Mouse (Mus musculus): ENCODE results near the gene Cbx7.

Gene Cbx7

DNA sequence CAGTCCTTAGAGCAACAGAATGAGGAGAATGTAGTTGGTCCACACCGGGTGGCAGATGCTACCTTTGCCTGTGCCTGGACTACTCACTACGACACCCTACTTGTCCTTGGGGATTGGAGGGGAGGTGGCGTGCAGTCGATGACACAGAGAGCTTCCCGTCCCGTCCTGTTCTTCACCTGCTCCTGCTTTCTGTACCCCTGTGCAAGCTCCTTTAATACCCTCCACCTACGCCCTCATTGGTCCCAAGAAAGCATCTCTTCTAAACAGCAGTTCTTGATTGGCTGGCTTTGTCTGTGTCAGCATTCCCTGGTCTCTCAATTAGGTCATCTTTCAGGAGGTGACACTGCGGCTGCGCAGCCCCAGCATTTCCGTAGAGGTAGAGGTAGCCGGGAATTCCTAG is at the start of gene Cbx7:
Gene Cbx7 (minus strand): TSS at position 180 of the 400 bp plus-strand sequence.
- DNase-seq (ENCODE audit: low spot score): no peak

DNA sequence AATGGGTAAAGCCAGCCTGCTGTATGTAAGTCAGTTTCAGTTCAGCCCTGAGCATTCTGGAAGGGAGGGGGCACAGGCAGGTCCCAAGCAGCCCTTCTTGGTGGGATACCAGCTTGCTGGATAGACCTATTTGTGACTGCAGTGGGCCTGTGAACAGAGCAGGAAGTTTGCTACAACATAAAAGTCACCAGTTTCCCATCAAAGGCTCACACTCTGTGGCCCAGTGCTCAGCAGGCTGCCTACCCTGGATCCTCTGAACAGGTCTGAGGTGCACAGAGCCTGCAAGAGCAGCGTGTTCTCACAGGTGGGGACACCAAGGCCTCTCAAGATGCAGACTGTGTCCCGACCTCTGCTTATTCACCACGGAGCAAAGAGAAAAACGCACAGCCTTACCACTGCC is 49.6 kb upstream of the Cbx7 start:
- DNase-seq (ENCODE audit: low spot score): no peak

DNA sequence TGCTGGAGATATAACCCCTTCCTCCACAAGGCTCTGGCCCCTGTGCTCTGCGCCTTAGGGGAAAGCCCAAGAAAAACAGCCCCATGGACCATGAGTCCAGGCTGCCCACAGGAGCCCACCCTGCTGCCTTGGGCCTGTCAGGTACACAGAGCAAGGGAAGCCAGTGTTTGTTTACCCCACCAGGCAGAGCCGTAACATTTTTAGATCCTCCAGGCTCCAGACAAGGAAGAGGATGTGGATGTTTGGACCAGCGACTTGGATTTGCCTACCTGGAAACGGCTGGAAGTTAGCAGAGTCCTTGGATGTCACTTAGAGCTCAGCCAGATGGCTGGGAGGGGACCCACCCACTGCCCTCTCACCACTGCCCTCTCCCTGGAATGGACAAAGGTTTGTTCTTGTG is 48.7 kb upstream of the Cbx7 start:
- DNase-seq (ENCODE audit: low spot score): no peak

DNA sequence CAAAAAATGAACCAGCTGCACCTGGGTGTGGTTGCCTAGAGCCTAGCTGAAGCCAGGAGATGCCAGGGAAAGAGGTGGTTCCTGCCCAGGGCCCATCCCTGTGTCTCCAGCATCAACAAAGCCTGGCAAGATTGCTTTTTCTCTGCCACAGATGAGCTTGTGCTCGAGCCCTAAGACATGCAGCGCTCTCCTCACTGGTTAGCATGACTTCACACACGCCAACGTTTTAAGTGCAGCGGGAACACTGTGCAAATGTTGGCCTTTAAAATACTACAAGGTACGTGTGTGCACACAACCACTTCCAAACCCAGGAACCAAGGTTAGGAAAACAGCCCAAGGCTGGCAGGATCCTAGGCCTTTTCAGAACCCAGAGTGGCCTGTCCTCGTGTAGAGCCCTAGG is 48.3 kb upstream of the Cbx7 start:
- no peak for DNase-seq (ENCODE audit: low spot score)

DNA sequence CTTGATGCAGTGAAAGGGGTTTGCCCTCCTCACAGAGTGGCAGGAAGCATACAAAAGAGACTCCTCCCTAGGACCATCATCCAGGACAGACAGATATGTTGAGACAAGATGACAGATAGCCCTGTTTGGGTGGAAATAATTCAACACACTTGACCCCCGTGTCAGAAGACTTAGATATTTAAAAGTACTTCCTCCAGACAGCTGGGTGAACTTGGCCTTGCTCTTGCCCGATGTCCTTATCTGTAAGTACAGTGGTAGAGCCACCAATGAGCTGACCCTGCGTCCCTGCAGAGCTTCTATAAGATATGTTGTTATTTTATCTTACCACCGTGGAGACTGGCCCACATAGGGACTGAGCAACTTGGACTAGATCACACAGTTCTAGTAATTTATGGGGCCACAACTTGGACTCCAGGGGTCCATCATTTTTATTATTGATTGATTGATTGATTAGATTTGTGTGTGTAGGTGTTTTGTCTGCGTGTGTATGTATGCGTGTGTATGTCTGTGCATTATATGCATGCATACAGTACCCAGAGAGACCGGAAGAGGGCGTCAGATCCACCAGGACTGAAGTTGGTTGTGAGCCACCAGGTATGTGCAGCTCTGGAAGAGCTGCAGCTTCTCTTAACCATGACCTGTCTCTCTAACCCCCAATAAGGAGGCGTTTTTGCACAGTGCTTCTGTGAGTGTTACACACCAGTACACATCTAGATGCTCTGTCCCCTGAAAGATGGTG is 45.8 kb upstream of the Cbx7 start:
- DNase-seq (ENCODE audit: low spot score): no peak

DNA sequence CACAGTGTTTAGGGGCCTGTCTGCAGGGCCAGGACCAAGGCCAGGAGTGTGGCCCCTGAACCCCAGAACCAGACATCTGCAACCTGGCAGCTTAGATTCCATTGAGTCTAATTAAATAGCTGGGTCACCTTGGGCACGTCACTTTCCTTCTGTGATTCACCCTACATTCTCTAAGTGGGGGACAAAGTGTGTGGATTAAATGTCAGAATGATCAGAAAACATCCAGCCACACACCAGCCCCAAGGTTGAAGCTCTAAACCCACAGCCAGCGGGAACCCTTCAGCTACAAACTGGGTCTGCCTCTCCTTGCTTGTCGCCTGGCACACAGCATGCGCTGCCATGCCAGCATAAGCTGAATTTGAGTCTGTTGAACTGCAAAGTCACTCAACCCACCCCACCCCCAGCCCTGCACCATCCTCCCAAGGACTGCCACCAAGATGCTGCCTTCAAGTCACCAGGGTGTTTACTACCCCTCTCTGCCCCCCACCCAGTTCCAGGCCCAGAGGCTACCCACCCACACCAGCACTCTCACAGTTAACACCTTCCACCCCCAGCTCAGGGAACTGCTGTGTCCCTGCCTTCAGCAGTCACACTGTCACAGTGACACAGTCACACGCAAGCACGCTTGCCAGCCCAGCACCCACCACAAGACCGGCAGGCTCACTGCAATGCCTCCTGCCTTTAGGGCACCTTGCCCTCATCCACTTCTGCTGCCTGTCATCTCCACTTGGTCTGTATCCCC is 44.5 kb upstream of the Cbx7 start:
- no peak for DNase-seq (ENCODE audit: low spot score)

DNA sequence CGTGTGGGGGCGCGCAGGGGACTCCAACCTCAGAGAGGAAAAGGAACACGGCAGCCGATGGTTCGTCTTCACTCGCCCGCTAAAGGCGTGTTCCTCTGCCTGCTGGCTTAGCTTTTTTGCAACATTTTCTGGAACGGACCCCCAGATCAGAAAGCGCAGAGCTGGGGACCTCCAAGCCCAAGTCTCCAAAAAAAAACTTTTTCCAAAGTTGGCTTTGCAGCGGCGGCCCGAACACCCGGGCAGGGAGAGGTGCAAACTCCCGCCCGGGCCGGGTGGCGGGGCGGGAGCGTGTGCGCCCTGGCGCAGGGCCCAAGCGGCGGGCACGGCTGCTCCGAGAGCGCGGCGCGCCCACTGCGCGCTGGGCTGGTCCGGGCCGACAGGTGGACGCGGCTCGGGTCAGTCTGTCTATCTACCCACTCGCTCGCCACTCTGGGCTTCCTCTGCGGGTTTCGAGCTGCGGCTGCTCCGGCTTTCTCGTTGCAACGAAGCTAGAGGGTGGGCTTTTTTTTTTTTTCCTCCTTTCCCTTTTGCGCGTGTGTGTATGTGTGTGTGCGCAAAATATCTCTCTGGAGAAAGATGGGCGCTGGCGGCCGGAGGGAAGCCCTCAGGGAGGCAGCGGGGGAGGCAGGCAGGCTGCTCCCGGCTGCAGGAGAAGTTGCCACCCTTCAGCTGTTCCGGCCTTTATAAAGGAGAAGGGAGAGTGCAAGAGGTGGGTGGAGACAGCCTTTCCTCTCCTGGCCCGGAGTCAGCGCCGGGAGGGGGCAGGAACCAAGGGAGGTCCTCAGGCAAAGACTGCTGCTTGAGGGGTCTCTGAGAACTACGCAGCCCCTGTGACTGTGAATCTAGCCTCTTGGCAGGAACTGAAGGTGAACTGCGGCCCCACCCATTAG is 43.6 kb upstream of the Cbx7 start, which contains the start of gene Pdgfb:
Gene Pdgfb (minus strand): TSS at position 657 of the 890 bp plus-strand sequence.
- DNase-seq (ENCODE audit: low spot score): no peak

DNA sequence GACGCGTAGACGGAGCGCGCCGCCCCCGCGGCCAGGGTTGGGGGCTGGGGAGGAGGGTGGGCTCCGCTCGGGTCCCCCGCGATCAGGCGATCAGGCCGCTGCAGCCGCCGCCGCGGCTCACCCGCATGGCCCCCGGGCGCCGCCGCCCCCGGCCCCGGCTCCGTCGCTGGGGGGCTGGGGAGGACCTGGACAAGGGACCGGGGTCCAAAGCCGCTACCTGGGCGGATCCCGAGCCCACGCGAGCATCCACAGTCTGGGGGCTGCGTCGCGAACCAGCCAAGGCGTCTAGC is 43.1 kb upstream of the Cbx7 start:
- DNase-seq (ENCODE audit: low spot score): no peak

DNA sequence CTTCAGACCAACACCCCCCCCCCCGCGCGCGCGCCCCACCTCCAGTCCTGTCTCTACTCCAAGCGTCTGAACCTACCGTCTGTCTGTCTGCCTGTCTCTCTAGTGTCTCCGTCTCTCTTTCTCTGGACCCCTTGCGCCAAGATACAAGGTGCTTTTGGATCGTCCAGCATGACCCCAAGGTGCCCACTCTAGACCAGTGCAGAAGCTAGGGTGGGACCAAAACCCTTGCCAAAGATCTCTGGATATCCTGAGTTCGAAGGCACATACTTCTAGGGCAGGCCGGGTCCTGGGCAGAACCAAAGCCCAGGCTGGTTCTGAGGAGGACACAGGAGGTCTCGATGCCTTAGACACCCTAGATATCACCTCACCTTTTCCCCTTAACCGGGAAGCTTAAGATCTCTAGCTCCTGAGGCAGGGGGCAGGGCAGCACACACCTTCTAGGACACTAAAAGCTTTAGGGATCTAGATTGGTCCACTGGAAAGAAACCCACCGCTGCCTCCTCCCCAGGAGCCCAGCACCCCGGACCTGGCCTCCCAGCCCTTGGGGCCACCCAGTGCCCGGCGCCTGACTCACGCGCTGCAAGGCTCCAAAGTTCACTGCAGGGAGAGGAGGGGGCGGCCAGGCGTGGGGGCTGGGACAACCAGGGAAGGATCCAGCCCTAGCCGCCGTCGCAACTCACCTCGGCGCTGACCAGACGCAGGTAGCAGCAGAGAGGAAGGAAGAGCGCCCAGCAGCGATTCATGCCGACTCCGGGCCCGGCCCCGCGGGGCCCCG is 42.5 kb upstream of the Cbx7 start:
- DNase-seq (ENCODE audit: low spot score): no peak

DNA sequence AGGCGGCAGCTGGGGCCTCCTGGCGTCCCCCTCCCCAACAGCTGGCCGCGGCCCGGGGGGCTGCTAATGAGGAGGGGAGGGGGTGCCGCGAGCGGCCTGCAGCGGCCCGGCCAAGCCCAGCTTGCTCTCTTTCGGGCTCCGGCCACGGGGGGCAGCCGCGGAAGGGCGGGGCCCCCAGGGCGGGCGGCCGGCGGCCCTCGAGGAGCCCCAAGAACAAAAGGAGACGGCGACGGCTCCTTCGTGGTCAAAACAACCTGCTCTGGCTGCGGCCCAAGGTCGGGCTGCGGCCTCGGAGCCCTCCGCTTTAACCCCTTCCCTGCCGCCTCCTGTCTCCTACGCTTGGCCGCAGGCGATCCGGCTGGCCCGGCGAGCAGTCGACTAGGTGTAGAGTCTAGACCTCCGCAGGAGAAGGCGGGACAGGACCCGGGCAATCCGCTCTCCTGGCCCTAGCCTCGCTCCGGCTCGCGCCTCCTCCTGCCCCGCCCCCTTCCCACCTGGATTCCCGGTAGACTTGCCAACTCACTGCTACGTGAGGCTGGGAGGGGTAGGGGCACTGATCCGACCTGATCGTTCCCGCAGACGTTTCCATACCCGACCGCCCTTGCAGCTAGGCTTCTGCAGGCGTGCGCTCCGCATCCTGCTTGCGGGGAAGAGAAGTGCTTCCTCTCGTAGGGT is 41.7 kb upstream of the Cbx7 start:
- DNase-seq (ENCODE audit: low spot score): no peak

DNA sequence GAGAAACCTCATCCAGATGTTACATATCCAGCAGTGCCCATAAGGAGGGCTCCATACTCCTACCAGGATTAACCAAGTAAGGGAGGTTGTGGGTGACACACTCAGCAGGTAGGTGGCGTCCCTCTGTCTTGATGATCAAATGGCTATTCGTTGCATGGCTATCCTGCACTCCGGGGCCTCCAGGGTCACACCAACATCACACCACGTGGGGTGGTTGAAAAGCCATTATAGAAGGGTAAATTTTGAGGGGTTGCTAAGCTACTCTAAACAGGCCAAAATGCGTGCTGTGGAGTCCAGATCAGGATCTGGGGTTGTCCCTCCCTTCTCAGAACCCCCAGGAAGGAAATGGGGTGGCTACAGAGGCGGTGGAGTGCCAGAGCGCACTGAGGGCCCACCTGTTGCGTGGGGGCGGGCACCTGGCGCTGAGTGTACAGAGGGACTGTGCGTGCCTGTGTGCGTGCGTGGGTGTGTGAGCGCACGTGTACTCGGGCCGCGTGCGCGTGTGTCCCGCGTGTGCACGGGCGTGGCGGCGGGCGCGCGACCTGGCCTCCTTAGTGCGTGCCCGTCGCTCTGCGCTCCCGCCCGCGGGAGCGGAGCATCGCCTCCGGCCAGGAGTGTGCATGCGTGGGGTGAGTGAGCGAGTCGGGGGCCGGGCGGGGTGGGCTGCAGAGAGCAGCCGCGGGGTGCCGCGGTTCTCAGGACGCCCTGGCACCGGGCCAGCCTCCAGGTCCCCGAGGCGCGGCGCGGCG is 41.0 kb upstream of the Cbx7 start:
- DNase-seq (ENCODE audit: low spot score): no peak

DNA sequence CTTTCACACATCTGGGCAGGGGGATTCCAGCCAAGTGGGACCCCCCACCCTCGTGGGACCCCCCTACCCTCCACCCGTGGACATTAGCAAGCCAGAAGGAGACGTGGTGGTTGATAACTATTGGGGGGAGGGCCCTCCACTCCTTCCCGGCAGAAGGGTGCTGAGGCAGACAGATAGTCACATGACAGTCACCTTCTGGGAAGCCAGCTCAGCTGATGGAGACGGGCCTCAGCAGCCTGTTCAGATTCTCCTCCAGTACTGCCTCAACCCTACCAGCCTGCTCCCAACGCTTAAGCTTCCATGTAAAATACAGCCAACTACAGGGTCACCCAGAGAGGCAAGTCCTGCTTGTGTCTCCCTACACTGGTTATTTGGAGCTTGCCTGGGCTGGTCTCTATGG is 40.3 kb upstream of the Cbx7 start:
- no peak for DNase-seq (ENCODE audit: low spot score)

DNA sequence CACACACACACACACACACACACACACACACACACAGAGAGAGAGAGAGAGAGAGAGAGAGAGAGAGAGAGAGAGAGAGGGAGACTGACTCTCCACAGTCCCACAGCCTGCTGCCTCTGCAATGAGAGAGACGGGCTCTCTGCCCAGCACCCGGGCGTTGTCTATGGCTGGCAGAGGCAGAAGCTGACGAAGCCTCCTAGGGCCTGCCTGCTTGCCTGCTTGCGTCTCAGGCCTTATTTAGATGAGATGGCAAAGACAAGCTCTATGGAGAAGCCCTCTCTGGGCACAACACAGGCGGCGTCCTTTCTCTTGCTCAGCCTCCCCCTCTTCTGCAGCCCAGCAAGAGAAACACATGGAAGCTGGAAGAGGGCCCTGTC is 39.3 kb upstream of the Cbx7 start:
- no peak for DNase-seq (ENCODE audit: low spot score)

DNA sequence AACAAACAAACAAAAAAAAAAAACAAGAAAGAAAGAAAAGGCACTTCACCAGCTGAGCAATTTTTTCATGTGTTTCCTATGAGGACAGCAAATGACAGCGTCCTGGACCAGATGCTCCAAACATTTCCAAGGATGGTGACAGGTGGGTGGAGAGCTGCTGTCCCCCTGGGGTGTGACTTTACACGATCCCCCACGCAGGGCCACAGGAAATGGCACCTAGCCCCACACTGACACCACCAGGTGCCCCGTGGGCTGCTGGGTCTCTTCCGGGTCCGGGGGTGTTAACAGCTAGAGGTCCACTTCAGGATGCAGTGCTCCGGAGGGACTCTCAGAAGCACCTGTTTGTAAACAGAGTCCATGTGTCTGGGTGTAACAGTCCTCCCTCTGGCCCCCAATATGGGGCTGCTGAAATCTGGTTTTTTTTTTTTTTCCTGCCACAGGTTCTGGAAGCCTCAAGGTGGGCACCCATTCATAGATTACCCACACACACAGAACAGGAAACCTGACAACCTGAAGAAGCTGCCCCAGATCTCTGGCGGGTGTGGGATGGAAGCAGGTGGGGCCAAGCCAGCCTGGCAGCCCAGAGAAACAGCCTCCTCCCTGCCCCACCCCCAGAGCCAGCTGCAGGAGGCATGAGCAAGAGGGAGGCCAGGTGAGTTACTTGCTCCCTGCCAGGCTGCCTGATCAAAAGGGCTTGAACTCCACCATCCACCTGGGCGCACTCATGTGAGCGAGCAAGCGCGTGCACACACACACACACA is 38.7 kb upstream of the Cbx7 start:
- DNase-seq (ENCODE audit: low spot score): no peak

DNA sequence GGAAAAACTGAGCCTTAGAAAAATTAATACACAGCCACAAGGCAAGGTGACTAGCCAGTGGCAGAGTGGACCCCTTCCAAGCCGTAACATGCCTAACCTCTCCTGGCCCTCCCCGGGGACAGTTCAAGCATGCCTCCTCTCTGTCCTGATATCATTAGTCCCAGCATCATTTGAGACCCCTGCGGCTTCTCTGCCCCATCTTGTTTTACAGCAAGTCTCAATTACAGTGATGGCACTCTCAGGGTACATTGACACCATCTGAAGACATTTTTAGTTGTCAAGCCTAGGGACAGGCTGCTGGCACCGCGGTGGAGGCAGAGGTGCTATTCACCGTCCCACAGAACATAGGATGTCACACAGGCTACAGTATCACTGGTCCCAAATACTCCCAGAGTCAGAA is 37.5 kb upstream of the Cbx7 start:
- DNase-seq (ENCODE audit: low spot score): no peak

DNA sequence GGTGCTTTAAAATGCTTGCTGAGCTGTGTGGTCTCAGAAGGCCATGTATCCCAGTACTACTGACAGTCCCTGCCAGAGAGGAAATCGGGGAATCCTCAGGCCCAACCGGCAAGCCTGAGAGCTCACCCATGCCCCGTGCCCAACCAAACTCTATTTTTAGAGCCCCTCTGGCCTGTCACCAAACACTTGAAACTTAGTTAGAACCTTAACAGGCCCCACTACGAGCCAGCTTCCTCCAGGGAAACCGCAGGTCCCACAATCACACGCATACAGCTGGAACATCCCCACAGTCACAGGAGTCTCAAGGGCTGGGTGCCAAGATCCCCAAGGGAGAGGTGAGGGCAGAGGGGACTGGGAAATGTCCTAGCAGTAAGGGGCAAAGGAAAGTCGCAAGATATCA is 35.2 kb upstream of the Cbx7 start:
- no peak for DNase-seq (ENCODE audit: low spot score)

DNA sequence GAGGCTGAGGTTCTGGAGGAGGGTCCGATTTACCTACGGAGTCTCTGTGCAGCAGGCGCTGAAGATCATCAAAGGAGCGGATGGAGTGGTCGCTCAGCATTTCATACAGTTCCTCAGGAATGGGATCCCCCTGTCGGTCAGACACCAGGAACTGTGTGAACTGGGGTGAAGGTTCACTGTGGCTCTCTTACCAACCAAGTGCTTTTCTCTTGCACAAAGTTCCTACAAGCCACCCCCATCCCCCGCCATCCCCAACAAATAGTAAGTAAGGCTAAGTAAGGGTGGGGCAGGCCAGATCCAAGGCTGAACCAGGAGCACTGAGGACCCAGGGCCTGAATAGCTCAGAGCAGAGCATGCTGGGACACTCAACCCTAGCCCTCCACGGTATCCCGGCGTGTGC is 34.5 kb upstream of the Cbx7 start:
- DNase-seq (ENCODE audit: low spot score): peak; percentile 21

DNA sequence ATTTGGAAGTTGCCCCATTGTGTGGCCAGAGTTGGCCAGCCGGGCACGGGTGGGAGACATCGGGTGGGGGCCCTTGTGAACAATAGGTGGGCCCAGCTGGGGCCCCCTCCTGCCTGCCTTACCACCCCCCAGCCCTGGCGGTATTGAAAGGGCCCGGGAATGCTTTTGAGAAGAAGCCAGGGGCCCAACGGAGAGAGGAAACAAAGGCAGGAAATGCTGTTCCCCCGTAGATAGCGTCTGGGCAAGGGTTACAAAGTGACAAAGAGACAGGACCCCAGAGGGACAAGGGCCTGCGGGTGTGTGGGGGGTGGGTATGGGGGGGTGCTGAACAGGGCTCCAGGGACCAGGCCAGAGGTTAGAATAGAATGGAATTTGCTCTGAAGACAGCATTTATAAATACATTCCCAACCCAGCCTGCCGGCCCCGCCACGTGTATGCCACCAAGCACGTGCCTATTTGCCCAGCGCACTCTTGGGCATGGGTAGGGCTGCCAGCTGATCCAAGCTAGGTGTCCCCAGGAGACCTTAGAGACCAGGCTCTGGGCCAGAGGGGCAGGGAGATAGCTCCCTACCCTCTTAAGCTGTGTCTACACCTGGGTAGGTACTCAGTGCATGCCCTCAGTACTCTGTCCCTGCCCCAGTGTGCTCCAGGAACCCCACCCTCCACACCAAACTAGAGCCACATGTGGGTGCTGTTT is 33.9 kb upstream of the Cbx7 start:
- no peak for DNase-seq (ENCODE audit: low spot score)

DNA sequence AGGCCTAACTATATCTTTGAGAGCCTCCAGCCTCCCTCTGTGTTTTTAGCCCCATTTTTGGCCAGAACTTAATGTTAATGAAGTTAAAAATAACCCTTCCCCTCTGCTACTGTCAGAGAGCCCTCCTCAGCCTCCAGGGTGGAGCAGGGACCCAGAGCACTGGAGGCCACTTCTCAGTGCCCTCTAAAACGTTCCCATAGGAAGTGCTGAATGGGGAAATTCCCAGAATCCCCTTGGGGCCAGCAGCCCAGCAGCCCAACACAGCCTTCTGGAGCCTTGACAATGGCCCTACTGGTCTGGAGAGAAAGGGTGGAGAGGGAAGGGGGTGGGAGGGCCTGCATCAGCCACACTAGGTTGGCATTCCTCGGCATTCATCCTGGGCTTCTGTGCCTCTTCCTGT is 32.7 kb upstream of the Cbx7 start:
- DNase-seq (ENCODE audit: low spot score): no peak

DNA sequence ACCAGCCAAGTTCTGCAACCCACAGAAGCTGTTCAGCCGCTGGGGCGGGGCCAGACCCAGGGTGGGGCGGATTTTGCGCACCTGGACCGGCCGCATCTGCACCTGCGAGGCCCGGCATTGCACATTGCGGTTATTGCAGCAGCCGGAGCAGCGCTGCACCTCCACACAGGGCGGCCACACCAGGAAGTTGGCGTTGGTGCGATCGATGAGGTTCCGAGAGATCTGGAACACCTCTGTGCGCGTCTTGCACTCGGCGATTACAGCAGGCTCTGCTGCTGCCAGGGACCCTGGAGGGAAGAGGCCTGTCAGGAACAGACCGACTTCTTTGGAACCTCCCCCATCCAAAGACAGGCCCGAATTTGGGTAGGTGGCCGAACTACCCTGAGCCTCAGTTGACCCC is 30.7 kb upstream of the Cbx7 start:
- no peak for DNase-seq (ENCODE audit: low spot score)

Measured in adipocyte (in vitro differentiated cells).